Comparison of ENCODE assay signal across 8 mouse cellular contexts in the genomic region with DNA sequence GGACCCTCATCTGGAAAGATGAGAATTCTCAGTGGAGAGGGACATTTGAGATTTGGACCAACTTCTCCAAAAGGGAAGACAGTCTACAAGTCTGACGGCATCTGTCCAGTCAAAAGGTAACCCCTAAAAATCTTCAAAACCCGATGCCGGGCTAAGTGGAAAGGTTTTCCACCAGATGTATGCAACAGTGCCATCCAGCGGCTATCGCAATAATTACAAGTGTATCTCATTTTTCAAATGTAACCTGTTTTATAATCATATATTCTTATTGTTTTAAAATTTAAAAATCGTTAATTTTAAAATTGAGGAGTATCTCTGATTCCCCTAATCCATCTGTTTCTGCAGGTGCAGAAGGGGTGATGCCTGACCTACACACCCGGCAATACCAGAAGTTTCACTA.
DNase-seq lines count a peak whose midpoint lies in the region; ATAC-seq lines count a peak whose summit lies in the region.

No protein-coding gene starts in this region.

- H3K4me3 ChIP-seq in midbrain, embryonic 10.5 days, result no peak overlapping the region

- H3K27ac ChIP-seq in midbrain, embryonic 10.5 days (replicated peaks), result no peak overlapping the region

- peaks cover 9% of the 10 kb centered on the region for H3K27me3 ChIP-seq in midbrain, embryonic 10.5 days (ENCODE audit: low read depth, poor library complexity, severe bottlenecking)

- no peaks in the 10 kb centered on the region for H3K9me3 ChIP-seq in midbrain, embryonic 10.5 days (replicated peaks)

- H3K36me3 ChIP-seq in midbrain, embryonic 10.5 days, result no peaks in the 10 kb centered on the region

- 23% methylated on average over 7 of the region's 7 CpGs for WGBS in midbrain, embryonic 10.5 days

- H3K4me1 ChIP-seq in midbrain, embryonic 10.5 days, result 0 out of 2 replicates have a peak, but pooled peaks cover 8% of the 10 kb centered on the region

- no peak for ATAC-seq in cerebellum, adult (ENCODE audit: insufficient number of reproducible peaks, low FRiP score, low TSS enrichment)

- peak; percentile 28 to 61 for DNase-seq in cerebellum, adult 18-20 months
- DNase-seq in testis, postnatal 10 days (ENCODE audit: low spot score), result peak; percentile 76
- no peak for DNase-seq in testis, postnatal 14 days (ENCODE audit: low spot score)
- DNase-seq in embryo, embryonic 11.5 days (ENCODE audit: low read depth, low spot score), result peak; percentile 32
- peak; percentile 65 to 67 for DNase-seq in kidney, postnatal 4 days
- DNase-seq in midbrain, embryonic 10.5 days (ENCODE audit: low spot score), result peak; percentile 19
- DNase-seq in thymus, postnatal 25 days, result peak; percentile 16
